Mouse (Mus musculus): Measurements from ENCODE around the gene Ctso. TPM values are rescaled to one million over a fixed set of nuclear protein-coding genes. Genes with fewer than 3 reads are reported as not detected.

Gene Ctso
- polyA plus RNA-seq, 2 experiments = 7.1 to 11.4 TPM

DNA sequence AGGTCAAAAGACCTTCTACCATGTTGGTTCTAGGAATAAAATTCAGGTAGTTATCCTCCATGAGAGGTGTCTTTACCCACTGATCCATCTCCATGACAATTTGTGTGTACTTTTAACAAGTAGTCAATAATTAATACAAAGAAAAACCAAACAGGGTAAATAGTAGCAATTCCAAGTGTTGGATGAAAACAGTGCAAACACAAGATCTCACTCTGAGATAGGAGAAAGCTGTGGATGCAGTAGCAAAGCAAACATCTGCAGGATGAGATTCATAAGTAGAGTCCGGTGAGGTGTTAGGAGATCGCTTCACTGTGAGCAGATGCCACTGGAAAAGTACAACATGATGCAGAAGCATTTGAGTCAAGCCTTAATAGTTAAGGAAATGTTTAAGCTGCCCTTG, 53.7 kb downstream of the Ctso start:
- Histone ChIP-seq H3K9me3 (ENCODE audit: control insufficient read depth, low read length) (no peaks in the 10 kb centered on the region), H3K36me3 (ENCODE audit: control insufficient read depth, insufficient read depth, low read length) (no peaks in the 10 kb centered on the region), H3K9ac (ENCODE audit: low read depth, low read length, severe bottlenecking) (no peak overlapping the region), H3K4me3 (replicated peaks; ENCODE audit: low read length) (no peak overlapping the region), H3K4me2 (replicated peaks; ENCODE audit: low read depth, low read length, severe bottlenecking) (no peak overlapping the region), H3K27ac (replicated peaks; ENCODE audit: low read depth, low read length) (no peak overlapping the region), H3K4me1 (ENCODE audit: control insufficient read depth, insufficient read depth, low read length) (no peaks in the 10 kb centered on the region), H3K27me3 (ENCODE audit: control insufficient read depth, insufficient read depth, low read length) (no peaks in the 10 kb centered on the region)
- no peak for TF ChIP-seq POLR2A (IDR thresholded peaks at IDR 0.05; ENCODE audit: borderline replicate concordance, extremely low read depth, insufficient read depth, insufficient read length)
- WGBS = 97% methylated on average over 2 of the region's 2 CpGs
- no peak for DNase-seq (ENCODE audit: low spot score)
- no peak for ATAC-seq (ENCODE audit: low FRiP score, low read depth)

- no peaks in the 10 kb centered on the region for H3K4me1 ChIP-seq (ENCODE audit: control insufficient read depth, insufficient read depth, low read length)
These were observed 55.2 kb downstream of the Ctso start for GRCm38 (mm10) chr3:81987628-81988027.

DNA sequence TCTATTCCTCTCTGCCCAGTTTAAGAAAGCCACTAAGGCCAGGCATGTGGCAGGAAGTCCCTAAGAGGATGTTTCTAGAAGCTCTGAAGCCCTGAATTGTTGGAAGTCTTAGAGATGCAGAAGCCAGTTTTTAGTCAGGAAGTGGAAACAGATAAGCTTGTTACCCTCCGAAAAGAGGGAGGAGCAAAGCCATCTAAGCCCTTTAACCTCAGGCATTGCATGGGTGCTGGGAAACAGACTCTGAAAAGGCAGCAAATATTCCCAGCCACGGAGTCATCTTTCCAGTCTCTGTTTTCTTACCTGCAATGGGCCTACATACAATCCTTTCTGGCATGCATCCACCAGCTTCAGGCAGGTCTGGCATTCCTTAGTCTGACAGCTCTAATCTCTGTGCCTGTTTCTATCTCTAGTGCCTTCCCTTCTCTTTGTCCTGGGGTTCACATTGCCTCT, 57.3 kb downstream of the Ctso start:
- no peak for TF ChIP-seq POLR2A (IDR thresholded peaks at IDR 0.05; ENCODE audit: borderline replicate concordance, extremely low read depth, insufficient read depth, insufficient read length)
- no peaks in the 10 kb centered on the region for H3K27me3 ChIP-seq (ENCODE audit: control insufficient read depth, insufficient read depth, low read length)
- H3K9me3 ChIP-seq (ENCODE audit: control insufficient read depth, low read length) = no peaks in the 10 kb centered on the region
- H3K4me3 ChIP-seq (replicated peaks; ENCODE audit: low read length) = no peak overlapping the region
- no peak overlapping the region for H3K9ac ChIP-seq (ENCODE audit: low read depth, low read length, severe bottlenecking)
- no peak overlapping the region for H3K27ac ChIP-seq (replicated peaks; ENCODE audit: low read depth, low read length)
- H3K4me1 ChIP-seq (ENCODE audit: control insufficient read depth, insufficient read depth, low read length) = no peaks in the 10 kb centered on the region
- no peak for ATAC-seq (ENCODE audit: low FRiP score, low read depth)
- DNase-seq (ENCODE audit: low spot score) = no peak
- WGBS = 44% methylated on average over 2 of the region's 2 CpGs
- H3K36me3 ChIP-seq (ENCODE audit: control insufficient read depth, insufficient read depth, low read length) = no peaks in the 10 kb centered on the region
- no peak overlapping the region for H3K4me2 ChIP-seq (replicated peaks; ENCODE audit: low read depth, low read length, severe bottlenecking)

More at GRCm38 (mm10) chr3:81987628-81988027, 55.2 kb downstream of the Ctso start:
- TF ChIP-seq POLR2A (IDR thresholded peaks at IDR 0.05; ENCODE audit: borderline replicate concordance, extremely low read depth, insufficient read depth, insufficient read length) = no peak
- ATAC-seq (ENCODE audit: low FRiP score, low read depth) = no peak
- 85% methylated on average over 3 of the region's 3 CpGs for WGBS
- Histone ChIP-seq H3K27ac (replicated peaks; ENCODE audit: low read depth, low read length) (no peak overlapping the region), H3K27me3 (ENCODE audit: control insufficient read depth, insufficient read depth, low read length) (no peaks in the 10 kb centered on the region), H3K4me3 (replicated peaks; ENCODE audit: low read length) (no peak overlapping the region), H3K9me3 (ENCODE audit: control insufficient read depth, low read length) (no peaks in the 10 kb centered on the region), H3K4me2 (replicated peaks; ENCODE audit: low read depth, low read length, severe bottlenecking) (no peak overlapping the region), H3K9ac (ENCODE audit: low read depth, low read length, severe bottlenecking) (no peak overlapping the region), H3K36me3 (ENCODE audit: control insufficient read depth, insufficient read depth, low read length) (no peaks in the 10 kb centered on the region)
- no peak for DNase-seq (ENCODE audit: low spot score)

DNA sequence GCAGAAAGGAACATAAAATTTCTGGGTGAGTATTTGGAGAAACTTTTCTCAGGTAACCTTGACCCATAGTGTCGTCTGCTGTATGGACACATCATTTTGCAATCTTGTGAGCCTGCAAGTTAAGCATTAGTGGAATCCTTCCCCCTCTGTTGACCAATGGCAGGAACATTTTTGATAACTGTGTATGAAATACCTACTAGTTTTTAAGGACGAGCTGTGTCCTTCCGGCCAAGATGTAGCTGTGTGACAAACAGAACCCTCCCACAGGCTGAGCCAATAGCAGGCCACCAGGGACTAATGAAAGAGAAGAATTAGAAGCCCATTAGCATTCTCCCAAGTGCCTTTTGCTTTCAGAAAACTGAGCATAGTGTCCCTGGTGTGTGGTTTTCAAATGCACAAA, 58.1 kb downstream of the Ctso start:
- no peak overlapping the region for H3K4me2 ChIP-seq (replicated peaks; ENCODE audit: low read depth, low read length, severe bottlenecking)
- 67% methylated on average over 3 of the region's 3 CpGs for WGBS

GRCm38 (mm10) chr3:81995371-81995770, 63.0 kb downstream of the Ctso start:
- Histone ChIP-seq H3K27me3 (ENCODE audit: control insufficient read depth, insufficient read depth, low read length) (no peaks in the 10 kb centered on the region), H3K27ac (replicated peaks; ENCODE audit: low read depth, low read length) (no peak overlapping the region), H3K9ac (ENCODE audit: low read depth, low read length, severe bottlenecking) (no peak overlapping the region), H3K4me3 (replicated peaks; ENCODE audit: low read length) (no peak overlapping the region), H3K9me3 (ENCODE audit: control insufficient read depth, low read length) (no peaks in the 10 kb centered on the region), H3K4me1 (ENCODE audit: control insufficient read depth, insufficient read depth, low read length) (no peaks in the 10 kb centered on the region), H3K4me2 (replicated peaks; ENCODE audit: low read depth, low read length, severe bottlenecking) (no peak overlapping the region), H3K36me3 (ENCODE audit: control insufficient read depth, insufficient read depth, low read length) (no peaks in the 10 kb centered on the region)
- no peak for ATAC-seq (ENCODE audit: low FRiP score, low read depth)
- no peak for DNase-seq (ENCODE audit: low spot score)
- WGBS = 46% methylated on average over 4 of the region's 4 CpGs
- no peak for TF ChIP-seq POLR2A (IDR thresholded peaks at IDR 0.05; ENCODE audit: borderline replicate concordance, extremely low read depth, insufficient read depth, insufficient read length)

More for the DNA sequence above, 58.1 kb downstream of the Ctso start:
- no peak overlapping the region for H3K27ac ChIP-seq (replicated peaks; ENCODE audit: low read depth, low read length)
- DNase-seq (ENCODE audit: low spot score) (no peak), ATAC-seq (ENCODE audit: low FRiP score, low read depth) (no peak)
- no peaks in the 10 kb centered on the region for H3K4me1 ChIP-seq (ENCODE audit: control insufficient read depth, insufficient read depth, low read length)
- no peak overlapping the region for H3K9ac ChIP-seq (ENCODE audit: low read depth, low read length, severe bottlenecking)
- no peaks in the 10 kb centered on the region for H3K27me3 ChIP-seq (ENCODE audit: control insufficient read depth, insufficient read depth, low read length)
- H3K9me3 ChIP-seq (ENCODE audit: control insufficient read depth, low read length) = no peaks in the 10 kb centered on the region
- no peaks in the 10 kb centered on the region for H3K36me3 ChIP-seq (ENCODE audit: control insufficient read depth, insufficient read depth, low read length)
- TF ChIP-seq POLR2A (IDR thresholded peaks at IDR 0.05; ENCODE audit: borderline replicate concordance, extremely low read depth, insufficient read depth, insufficient read length) = no peak
- H3K4me3 ChIP-seq (replicated peaks; ENCODE audit: low read length) = no peak overlapping the region

GRCm38 (mm10) chr3:81995988-81996387, 63.6 kb downstream of the Ctso start:
- DNase-seq (ENCODE audit: low spot score) = peak; percentile 75
- no peak overlapping the region for H3K4me2 ChIP-seq (replicated peaks; ENCODE audit: low read depth, low read length, severe bottlenecking)
- 0% methylated on average over 1 of the region's 1 CpGs for WGBS
- ATAC-seq (ENCODE audit: low FRiP score, low read depth) = no peak
- no peak overlapping the region for H3K9ac ChIP-seq (ENCODE audit: low read depth, low read length, severe bottlenecking)
- TF ChIP-seq POLR2A (IDR thresholded peaks at IDR 0.05; ENCODE audit: borderline replicate concordance, extremely low read depth, insufficient read depth, insufficient read length) = no peak
- no peaks in the 10 kb centered on the region for H3K36me3 ChIP-seq (ENCODE audit: control insufficient read depth, insufficient read depth, low read length)
- H3K27ac ChIP-seq (replicated peaks; ENCODE audit: low read depth, low read length) = no peak overlapping the region
- H3K9me3 ChIP-seq (ENCODE audit: control insufficient read depth, low read length) = no peaks in the 10 kb centered on the region
- H3K4me3 ChIP-seq (replicated peaks; ENCODE audit: low read length) = no peak overlapping the region
- H3K27me3 ChIP-seq (ENCODE audit: control insufficient read depth, insufficient read depth, low read length) = no peaks in the 10 kb centered on the region
- no peaks in the 10 kb centered on the region for H3K4me1 ChIP-seq (ENCODE audit: control insufficient read depth, insufficient read depth, low read length)

Other genes with a start within 250 kb of the Ctso start
- gene Tdo2, start 43.6 kb downstream of the Ctso start, polyA plus RNA-seq (2012; rRNA removed) = 0.03 TPM in 1 of 2 replicates, not detected in the other
- 0.07 TPM in 1 of 2 replicates, not detected in the other for gene Tdo2, start 43.6 kb downstream of the Ctso start, polyA plus RNA-seq (2014; fragmentation: Nextera tagmentation; extraction: Ambion mirVana)
- gene Asic5, start 49.7 kb downstream of the Ctso start, polyA plus RNA-seq (2012; rRNA removed) = not detected in 2 replicates
- not detected in 2 replicates for gene Asic5, start 49.7 kb downstream of the Ctso start, polyA plus RNA-seq (2014; fragmentation: Nextera tagmentation; extraction: Ambion mirVana)
- 7.2 and 7.4 TPM in 2 replicates for gene Gucy1b1, start 142.1 kb downstream of the Ctso start, polyA plus RNA-seq (2012; rRNA removed)
- 9.6 and 10.1 TPM in 2 replicates for gene Gucy1b1, start 142.1 kb downstream of the Ctso start, polyA plus RNA-seq (2014; fragmentation: Nextera tagmentation; extraction: Ambion mirVana)
- 6.7 and 6.9 TPM in 2 replicates for gene Gucy1a1, start 213.2 kb downstream of the Ctso start, polyA plus RNA-seq (2012; rRNA removed)
- gene Gucy1a1, start 213.2 kb downstream of the Ctso start, polyA plus RNA-seq (2014; fragmentation: Nextera tagmentation; extraction: Ambion mirVana) = 12.3 and 15.8 TPM in 2 replicates